Mouse (Mus musculus): ENCODE data around the gene Syk. TPM values are rescaled to one million over a fixed set of nuclear protein-coding genes. Genes with fewer than 3 reads are reported as not detected.
A peak's percentile ranks its signal among the peaks of the same experiment; 100 is the strongest.

Syk gene
- polyA plus RNA-seq, 1 experiment, result 11.4 TPM

DNA sequence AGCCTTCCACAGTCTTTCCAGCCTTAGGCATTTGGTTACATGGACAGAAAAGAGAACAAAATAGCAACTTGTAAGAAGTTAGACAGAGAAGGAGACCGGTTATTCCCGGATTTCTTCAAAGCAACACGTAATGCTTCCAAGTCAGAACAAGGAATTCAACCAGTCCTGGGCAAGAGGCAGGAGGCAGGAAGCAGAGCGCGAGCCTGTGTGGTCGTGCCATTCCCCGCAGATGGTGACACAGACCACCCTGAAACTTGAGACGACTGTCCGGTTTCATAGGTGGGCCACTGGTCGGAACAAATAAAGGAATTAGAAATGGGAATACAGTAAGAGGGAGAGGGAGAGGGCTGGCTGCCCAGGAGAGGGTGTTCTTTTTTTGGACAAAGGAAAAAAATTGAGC, 6.1 kb upstream of the Syk start:
- no peak overlapping the region for H3K27ac ChIP-seq (ENCODE audit: insufficient read depth, low read length)
- no peak overlapping the region for H3K4me3 ChIP-seq (ENCODE audit: low read depth, low read length)
- no peaks in the 10 kb centered on the region for H3K27me3 ChIP-seq (ENCODE audit: control insufficient read depth, insufficient read depth, low read length, poor library complexity, severe bottlenecking)
- H3K9ac ChIP-seq (ENCODE audit: low read depth, poor library complexity, severe bottlenecking), result no peak overlapping the region
- H3K36me3 ChIP-seq (ENCODE audit: control insufficient read depth, insufficient read depth, low read length, poor library complexity, severe bottlenecking), result no peaks in the 10 kb centered on the region
- H3K4me1 ChIP-seq (ENCODE audit: control insufficient read depth, insufficient read depth, low read length), result peaks cover 2% of the 10 kb centered on the region
- H3K9me3 ChIP-seq (replicated peaks; ENCODE audit: control insufficient read depth, insufficient read depth, low read length, poor library complexity, severe bottlenecking), result no peaks in the 10 kb centered on the region
- TF ChIP-seq CTCF (IDR thresholded peaks at IDR 0.05; ENCODE audit: low read depth, low read length) (no peak), POLR2A (IDR thresholded peaks at IDR 0.05; ENCODE audit: insufficient read depth, low read length) (no peak), EP300 (IDR thresholded peaks at IDR 0.05; ENCODE audit: insufficient read depth, low read depth, low read length) (no peak)

DNA sequence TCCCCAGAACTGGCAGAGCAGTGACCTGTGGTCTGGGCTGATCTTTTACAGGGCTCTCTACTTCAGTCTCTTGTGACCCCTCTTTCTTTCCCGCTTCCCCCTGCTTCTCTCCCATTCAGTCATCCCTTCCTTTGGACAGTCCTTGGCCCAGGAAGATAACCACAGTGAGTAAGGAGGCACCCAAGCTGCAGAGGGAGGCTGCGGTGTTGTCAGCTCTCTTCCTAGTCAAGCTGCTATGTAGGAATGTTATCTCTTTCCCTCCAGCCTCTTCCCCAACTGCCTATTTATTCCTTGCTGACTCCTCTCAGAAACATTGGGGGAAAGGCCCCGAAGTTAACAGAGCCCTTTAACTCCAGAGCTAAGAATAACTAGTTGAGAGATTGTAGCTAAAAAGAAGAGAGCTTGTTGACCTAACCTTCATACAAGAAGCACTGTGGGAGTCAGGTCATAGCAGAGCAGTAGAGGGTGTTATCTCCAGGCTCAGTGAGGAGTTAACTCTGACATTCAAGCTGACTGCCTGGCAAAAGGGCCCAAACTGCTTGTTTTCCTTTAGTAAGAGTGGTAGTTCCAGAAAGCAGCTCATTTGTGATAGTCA, 5.5 kb upstream of the Syk start:
- no peaks in the 10 kb centered on the region for H3K9me3 ChIP-seq (replicated peaks; ENCODE audit: control insufficient read depth, insufficient read depth, low read length, poor library complexity, severe bottlenecking)
- peaks cover 2% of the 10 kb centered on the region for H3K4me1 ChIP-seq (ENCODE audit: control insufficient read depth, insufficient read depth, low read length)
- H3K9ac ChIP-seq (ENCODE audit: low read depth, poor library complexity, severe bottlenecking), result no peak overlapping the region
- no peak overlapping the region for H3K4me3 ChIP-seq (ENCODE audit: low read depth, low read length)
- H3K27ac ChIP-seq (ENCODE audit: insufficient read depth, low read length), result no peak overlapping the region
- TF ChIP-seq CTCF (IDR thresholded peaks at IDR 0.05; ENCODE audit: low read depth, low read length) (no peak), POLR2A (IDR thresholded peaks at IDR 0.05; ENCODE audit: insufficient read depth, low read length) (no peak), EP300 (IDR thresholded peaks at IDR 0.05; ENCODE audit: insufficient read depth, low read depth, low read length) (no peak)
- H3K36me3 ChIP-seq (ENCODE audit: control insufficient read depth, insufficient read depth, low read length, poor library complexity, severe bottlenecking), result no peaks in the 10 kb centered on the region
- H3K27me3 ChIP-seq (ENCODE audit: control insufficient read depth, insufficient read depth, low read length, poor library complexity, severe bottlenecking), result no peaks in the 10 kb centered on the region

DNA sequence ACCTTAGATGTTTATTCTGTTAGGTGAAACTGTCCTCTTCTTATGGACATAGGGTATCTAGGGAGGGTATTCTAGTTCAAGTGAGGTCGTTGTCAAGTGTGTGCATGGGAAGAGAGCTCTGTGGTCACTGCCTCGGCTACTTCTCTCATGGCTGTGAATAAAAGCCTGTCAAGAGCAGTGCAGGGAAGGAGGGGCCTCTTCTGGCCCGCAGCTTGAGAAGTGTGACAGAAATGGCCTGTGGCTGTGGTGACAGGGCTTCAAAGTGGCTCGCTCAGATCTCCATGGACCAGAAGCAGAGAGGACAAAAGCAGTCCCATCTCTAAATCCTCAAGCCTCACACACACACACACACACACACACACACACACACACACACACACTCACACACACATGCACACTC, 5.0 kb upstream of the Syk start:
- Histone ChIP-seq H3K36me3 (ENCODE audit: control insufficient read depth, insufficient read depth, low read length, poor library complexity, severe bottlenecking) (no peaks in the 10 kb centered on the region), H3K9me3 (replicated peaks; ENCODE audit: control insufficient read depth, insufficient read depth, low read length, poor library complexity, severe bottlenecking) (no peaks in the 10 kb centered on the region), H3K9ac (ENCODE audit: low read depth, poor library complexity, severe bottlenecking) (no peak overlapping the region), H3K27me3 (ENCODE audit: control insufficient read depth, insufficient read depth, low read length, poor library complexity, severe bottlenecking) (no peaks in the 10 kb centered on the region), H3K27ac (ENCODE audit: insufficient read depth, low read length) (no peak overlapping the region), H3K4me3 (ENCODE audit: low read depth, low read length) (no peak overlapping the region), H3K4me1 (ENCODE audit: control insufficient read depth, insufficient read depth, low read length) (peaks cover 2% of the 10 kb centered on the region)
- no peak for TF ChIP-seq EP300 (IDR thresholded peaks at IDR 0.05; ENCODE audit: insufficient read depth, low read depth, low read length)
- TF ChIP-seq CTCF (IDR thresholded peaks at IDR 0.05; ENCODE audit: low read depth, low read length), result no peak
- no peak for TF ChIP-seq POLR2A (IDR thresholded peaks at IDR 0.05; ENCODE audit: insufficient read depth, low read length)

DNA sequence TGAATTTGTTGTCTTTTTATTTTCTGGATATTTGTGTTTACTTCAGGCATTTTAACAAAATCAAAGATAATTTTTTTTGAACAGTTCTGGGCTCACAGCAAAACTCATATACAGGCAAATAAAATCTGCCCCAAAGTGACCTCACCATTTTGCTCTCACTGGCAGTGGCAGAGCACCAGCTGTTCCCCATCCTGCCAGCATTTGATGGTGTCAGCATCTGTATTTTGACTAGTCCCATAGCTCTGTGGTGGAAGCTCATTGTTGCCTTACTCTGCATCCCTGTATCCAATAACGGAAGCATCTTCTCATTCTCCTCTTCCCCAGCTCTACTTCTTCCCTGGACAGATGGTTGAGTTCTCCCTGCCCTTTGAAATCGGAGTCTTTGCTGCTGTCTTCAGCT, 4.2 kb upstream of the Syk start:
- no peaks in the 10 kb centered on the region for H3K4me1 ChIP-seq (ENCODE audit: control insufficient read depth, insufficient read depth, low read length)
- H3K27ac ChIP-seq (ENCODE audit: insufficient read depth, low read length), result no peak overlapping the region
- no peaks in the 10 kb centered on the region for H3K36me3 ChIP-seq (ENCODE audit: control insufficient read depth, insufficient read depth, low read length, poor library complexity, severe bottlenecking)
- H3K9ac ChIP-seq (ENCODE audit: low read depth, poor library complexity, severe bottlenecking), result no peak overlapping the region
- TF ChIP-seq POLR2A (IDR thresholded peaks at IDR 0.05; ENCODE audit: insufficient read depth, low read length), result no peak
- no peak for TF ChIP-seq CTCF (IDR thresholded peaks at IDR 0.05; ENCODE audit: low read depth, low read length)
- TF ChIP-seq EP300 (IDR thresholded peaks at IDR 0.05; ENCODE audit: insufficient read depth, low read depth, low read length), result no peak
- no peaks in the 10 kb centered on the region for H3K9me3 ChIP-seq (replicated peaks; ENCODE audit: control insufficient read depth, insufficient read depth, low read length, poor library complexity, severe bottlenecking)
- H3K4me3 ChIP-seq (ENCODE audit: low read depth, low read length), result no peak overlapping the region
- no peaks in the 10 kb centered on the region for H3K27me3 ChIP-seq (ENCODE audit: control insufficient read depth, insufficient read depth, low read length, poor library complexity, severe bottlenecking)

DNA sequence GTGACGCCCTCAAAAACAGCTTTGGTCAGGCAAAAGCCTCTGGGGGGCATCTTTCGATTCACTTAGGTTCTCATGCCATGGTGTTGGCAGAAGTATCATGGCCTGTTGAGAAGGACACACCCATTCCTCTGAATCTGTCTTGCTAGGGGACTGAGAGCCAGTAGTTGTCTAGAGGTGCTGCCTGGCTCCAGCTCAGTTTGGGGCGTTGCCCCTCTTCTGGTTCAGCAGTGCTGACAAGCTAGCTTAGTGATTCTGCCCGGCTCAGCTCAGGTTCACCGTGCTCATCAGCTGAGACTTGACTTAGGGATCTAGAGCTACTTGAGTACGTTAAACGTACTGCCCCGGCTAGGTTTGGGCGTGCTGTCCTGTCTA, 481 bp upstream of the Syk start:
- H3K4me3 ChIP-seq (ENCODE audit: low read depth, low read length), result peak overlapping the region; percentile 81
- no peaks in the 10 kb centered on the region for H3K9me3 ChIP-seq (replicated peaks; ENCODE audit: control insufficient read depth, insufficient read depth, low read length, poor library complexity, severe bottlenecking)
- no peak overlapping the region; the same call in 1 of the 2 replicates for H3K27ac ChIP-seq (ENCODE audit: insufficient read depth, low read length)
- TF ChIP-seq EP300 (IDR thresholded peaks at IDR 0.05; ENCODE audit: insufficient read depth, low read depth, low read length) (no peak), CTCF (IDR thresholded peaks at IDR 0.05; ENCODE audit: low read depth, low read length) (no peak), POLR2A (IDR thresholded peaks at IDR 0.05; ENCODE audit: insufficient read depth, low read length) (no peak)
- peak overlapping the region; percentile 70; the same call in 1 of the 2 replicates for H3K9ac ChIP-seq (ENCODE audit: low read depth, poor library complexity, severe bottlenecking)
- H3K36me3 ChIP-seq (ENCODE audit: control insufficient read depth, insufficient read depth, low read length, poor library complexity, severe bottlenecking), result no peaks in the 10 kb centered on the region
- no peaks in the 10 kb centered on the region for H3K4me1 ChIP-seq (ENCODE audit: control insufficient read depth, insufficient read depth, low read length)
- H3K27me3 ChIP-seq (ENCODE audit: control insufficient read depth, insufficient read depth, low read length, poor library complexity, severe bottlenecking), result no peaks in the 10 kb centered on the region

DNA sequence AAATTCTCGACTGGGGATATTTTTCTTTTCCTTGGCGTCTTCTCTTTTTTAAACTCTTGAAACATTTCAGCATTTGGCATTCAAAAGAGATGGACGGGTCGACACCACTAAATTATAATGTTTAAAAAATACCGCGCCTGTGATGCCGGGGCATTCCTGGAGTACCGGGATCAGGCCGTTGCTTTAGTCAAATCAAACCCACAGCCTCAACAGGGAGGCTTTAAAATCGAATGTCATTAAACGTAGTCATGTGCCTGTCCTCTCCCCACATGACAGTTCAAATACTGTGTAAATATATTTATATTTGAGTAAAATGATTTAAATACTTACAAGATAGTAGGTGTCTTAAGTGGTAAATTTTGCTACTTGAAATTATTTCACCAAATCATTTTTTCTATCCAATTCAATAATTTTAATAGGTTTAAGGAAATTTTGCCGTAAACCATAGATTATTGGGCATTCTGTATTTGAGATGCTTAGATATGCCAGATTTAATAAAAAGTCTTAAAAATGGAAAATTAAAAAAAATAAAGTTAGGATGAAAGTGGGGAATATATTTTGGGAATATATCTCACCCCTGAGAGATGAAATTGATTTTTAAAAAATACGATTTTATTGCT, 1.1 kb downstream of the Syk start:
- H3K4me1 ChIP-seq (ENCODE audit: control insufficient read depth, insufficient read depth, low read length), result no peaks in the 10 kb centered on the region
- H3K4me3 ChIP-seq (ENCODE audit: low read depth, low read length), result peak overlapping the region; percentile 81
- no peak overlapping the region for H3K27ac ChIP-seq (ENCODE audit: insufficient read depth, low read length)
- no peak for TF ChIP-seq CTCF (IDR thresholded peaks at IDR 0.05; ENCODE audit: low read depth, low read length)
- no peak for TF ChIP-seq POLR2A (IDR thresholded peaks at IDR 0.05; ENCODE audit: insufficient read depth, low read length)
- TF ChIP-seq EP300 (IDR thresholded peaks at IDR 0.05; ENCODE audit: insufficient read depth, low read depth, low read length), result no peak
- H3K9ac ChIP-seq (ENCODE audit: low read depth, poor library complexity, severe bottlenecking), result peak overlapping the region; percentile 70
- no peaks in the 10 kb centered on the region for H3K27me3 ChIP-seq (ENCODE audit: control insufficient read depth, insufficient read depth, low read length, poor library complexity, severe bottlenecking)
- H3K36me3 ChIP-seq (ENCODE audit: control insufficient read depth, insufficient read depth, low read length, poor library complexity, severe bottlenecking), result no peaks in the 10 kb centered on the region
- no peaks in the 10 kb centered on the region for H3K9me3 ChIP-seq (replicated peaks; ENCODE audit: control insufficient read depth, insufficient read depth, low read length, poor library complexity, severe bottlenecking)

Measured in ES-Bruce4 (cell line).